Mouse (Mus musculus) liver, embryonic 14.5 days (tissue): ENCODE data around the gene Stx5a. TPM values are rescaled to one million over a fixed set of nuclear protein-coding genes. Genes with fewer than 3 reads are reported as not detected.

Experiments
- ATAC-seq: fragments of 200-750 bp; cut with Nextera tagmentation; 2 replicates; pipeline ENCODE4 v1.8.0; 2017; ENCODE audit warnings: moderate number of reproducible peaks, mild to moderate bottlenecking, moderate library complexity; ENCODE audit not compliant: insufficient read depth
- DNase-seq, 3 experiments: peaks; one replicate each; pipeline ENCODE4 v3.0.0-alpha.2; 2012 to 2013; ENCODE audit warnings: low read depth in 3 of 3, low spot score in 3 of 3
- H3K27ac ChIP-seq: fragments of 300-500 bp; sonication (generic); 2 replicates; pipeline ENCODE4 v1.5.1; 2014; ENCODE audit warnings: moderate library complexity, mild to moderate bottlenecking, control low read depth, inconsistent platforms
- H3K27me3 ChIP-seq: fragments of 300-500 bp; sonication (generic); 2 replicates; pipeline ENCODE4 v1.6.1; 2014; ENCODE audit warnings: mild to moderate bottlenecking, low read length, moderate library complexity; ENCODE audit not compliant: control insufficient read depth, insufficient read depth
- H3K36me3 ChIP-seq: fragments of 300-500 bp; sonication (generic); replicated peaks from 2 replicates; pipeline ENCODE4 v1.6.1; 2014; ENCODE audit warnings: low read depth; ENCODE audit not compliant: control insufficient read depth, insufficient read depth
- H3K4me1 ChIP-seq, 2 experiments: fragments of 200-500 bp in 1 of 2; fragments of 300-500 bp in 1 of 2; sonication (generic) in 1 of 2; replicated peaks; 2 replicates each; pipeline ENCODE4 v1.6.1; 2012 to 2014; ENCODE audit warnings: antibody characterized with exemption in 1 of 2, inconsistent platforms in 1 of 2, low read length in 1 of 2; ENCODE audit not compliant: control insufficient read depth in 2 of 2, insufficient read depth in 2 of 2
- H3K4me2 ChIP-seq: fragments of 300-500 bp; sonication (generic); 2 replicates; pipeline ENCODE4 v1.6.1; 2014; ENCODE audit warnings: low read depth, mild to moderate bottlenecking, control low read depth, moderate library complexity
- H3K4me3 ChIP-seq, 2 experiments: fragments of 200-500 bp in 1 of 2; fragments of 300-500 bp in 1 of 2; sonication (generic) in 1 of 2; 2 replicates each; pipeline ENCODE4 v1.5.1; 2012 to 2014; ENCODE audit warnings: low read depth in 2 of 2, low read length in 2 of 2, mild to moderate bottlenecking in 2 of 2, control low read depth in 1 of 2, inconsistent platforms in 1 of 2, moderate library complexity in 1 of 2; ENCODE audit not compliant: insufficient read depth in 1 of 2
- H3K9ac ChIP-seq: fragments of 300-500 bp; sonication (generic); replicated peaks from 2 replicates; pipeline ENCODE4 v1.6.1; 2014; ENCODE audit warnings: mild to moderate bottlenecking, control low read depth, moderate library complexity
- H3K9me3 ChIP-seq: fragments of 300-500 bp; sonication (generic); 2 replicates; pipeline ENCODE4 v1.6.1; 2016; ENCODE audit warnings: low read length, mixed read lengths; ENCODE audit not compliant: control insufficient read depth
- CTCF ChIP-seq: IDR thresholded peaks from 2 replicates; pipeline ENCODE4 v1.5.1; 2016; ENCODE audit warnings: antibody characterized with exemption, low read depth, control low read depth
- EP300 ChIP-seq: IDR thresholded peaks from 2 replicates; pipeline ENCODE4 v1.6.1; 2016; ENCODE audit warnings: antibody characterized with exemption, low read depth
- WGBS: fragments of 180-500 bp; shearing (Covaris S2); extraction: QIAGEN DNeasy Blood & Tissue Kit; methylation state at CpG from one replicate; pipeline ENCODE4 v1.1.7; 2014; ENCODE audit not compliant: insufficient replicate concordance; 5-methylcytosine and 5-hydroxymethylcytosine counted together
- polyA plus RNA-seq, 2 experiments: library from polyadenylated mRNA; depleted of rRNA in 1 of 2; stranded (reverse) in 1 of 2; unstranded in 1 of 2; fragments of >200 nt; fragmentation: Nextera tagmentation in 1 of 2; extraction: Ambion mirVana in 1 of 2; gene quantifications; 2 replicates each; pipeline versions ENCODE4 v1.2.1 to v1.2.3; 2012 to 2014

Stx5a gene
- polyA plus RNA-seq, 2 experiments, result 32.0 to 36.9 TPM

DNA sequence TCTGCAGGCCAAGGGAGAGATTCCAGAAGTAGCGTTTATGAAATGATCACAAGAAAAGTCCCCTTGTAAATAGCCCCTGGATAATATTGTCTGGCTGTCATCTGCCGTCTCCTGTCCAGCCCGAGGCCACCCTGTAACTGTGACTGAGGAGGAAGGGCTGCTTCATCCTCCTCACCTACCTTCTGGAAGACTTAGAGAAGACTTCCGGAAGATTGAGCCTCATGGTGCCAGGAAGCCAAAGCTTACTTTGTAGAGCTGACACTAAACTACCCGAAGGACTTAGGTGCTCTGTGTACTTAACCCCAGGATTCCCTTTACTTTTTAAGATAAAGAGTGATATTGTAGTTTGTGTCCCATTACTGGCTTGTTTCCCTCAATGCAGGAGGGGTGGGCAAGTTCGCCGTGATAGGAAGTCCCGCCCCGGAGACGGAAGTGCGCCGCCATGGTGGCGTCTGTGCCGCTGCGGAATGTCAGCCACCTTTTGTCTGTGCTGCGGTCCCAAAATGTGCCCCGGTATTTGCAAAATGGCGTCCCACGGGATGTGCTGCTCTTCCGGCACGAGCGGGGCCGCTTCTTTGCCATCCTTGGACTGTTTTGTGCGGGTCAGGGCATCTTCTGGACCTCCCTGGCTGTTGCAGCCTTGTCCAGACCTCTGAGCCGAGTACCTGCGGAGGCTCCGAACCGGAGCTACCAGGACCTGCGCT lies 29.5 kb downstream of the Stx5a start, which contains the start of gene Tmem223:
Gene Tmem223, plus strand, starts transcription at position 430 of the 704 bp plus-strand sequence.
- TF ChIP-seq EP300 (no peak), CTCF (peak; percentile 40)
- Histone ChIP-seq H3K36me3 (peaks cover 67% of the 10 kb centered on the region), H3K9me3 (no peaks in the 10 kb centered on the region; the same call in 1 of the 2 replicates), H3K27ac (peak within 1 kb of the TSS; percentile 80), H3K9ac (peak within 1 kb of the TSS; percentile 93), H3K4me1 (peaks cover 24 to 28% of the 10 kb centered on the region in 2 experiments), H3K4me3 (peak within 1 kb of the TSS; percentile 89 to 94), H3K4me2 (peak within 1 kb of the TSS; percentile 92), H3K27me3 (no peaks in the 10 kb centered on the region)
- ATAC-seq, result no peak
- WGBS, result 17% methylated on average over 29 of the region's 29 CpGs
- DNase-seq, result peak in 1 of 3 experiments; percentile 50

DNA sequence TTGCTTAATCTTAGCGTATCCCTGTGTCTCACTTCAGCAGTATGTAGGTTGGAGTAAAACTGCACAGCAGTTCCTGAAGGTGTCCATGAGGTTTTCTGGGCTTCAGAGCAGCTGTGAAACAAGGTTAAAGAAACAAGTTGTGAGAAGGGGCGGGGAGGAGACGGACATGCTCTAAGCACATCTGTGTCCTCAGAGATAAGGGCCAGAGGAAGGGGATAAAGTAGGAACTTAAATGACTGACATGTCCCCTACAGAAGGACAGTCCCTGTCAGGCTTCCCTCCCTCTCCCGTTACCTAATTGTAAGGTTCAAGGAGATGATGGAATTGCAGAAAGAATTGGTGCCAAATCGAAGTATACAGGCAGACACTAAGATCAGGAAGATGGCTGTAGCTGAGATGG lies 31.8 kb downstream of the Stx5a start:
- peaks cover 47% of the 10 kb centered on the region for H3K36me3 ChIP-seq
- 14% methylated on average over 5 of the region's 5 CpGs for WGBS
- H3K27ac ChIP-seq, result peak overlapping the region; percentile 88
- TF ChIP-seq CTCF, result no peak
- H3K27me3 ChIP-seq, result no peaks in the 10 kb centered on the region
- DNase-seq, result peak in 2 of 3 experiments; percentile 56 to 59
- H3K4me1 ChIP-seq, result peaks cover 27 to 32% of the 10 kb centered on the region in 2 experiments
- no peaks in the 10 kb centered on the region for H3K9me3 ChIP-seq
- H3K9ac ChIP-seq, result peak overlapping the region; percentile 96
- peak; percentile 44; the same call in 1 of the 2 replicates for ATAC-seq
- peak overlapping the region; percentile 79 to 87 for H3K4me3 ChIP-seq
- H3K4me2 ChIP-seq, result peak overlapping the region; percentile 98

DNA sequence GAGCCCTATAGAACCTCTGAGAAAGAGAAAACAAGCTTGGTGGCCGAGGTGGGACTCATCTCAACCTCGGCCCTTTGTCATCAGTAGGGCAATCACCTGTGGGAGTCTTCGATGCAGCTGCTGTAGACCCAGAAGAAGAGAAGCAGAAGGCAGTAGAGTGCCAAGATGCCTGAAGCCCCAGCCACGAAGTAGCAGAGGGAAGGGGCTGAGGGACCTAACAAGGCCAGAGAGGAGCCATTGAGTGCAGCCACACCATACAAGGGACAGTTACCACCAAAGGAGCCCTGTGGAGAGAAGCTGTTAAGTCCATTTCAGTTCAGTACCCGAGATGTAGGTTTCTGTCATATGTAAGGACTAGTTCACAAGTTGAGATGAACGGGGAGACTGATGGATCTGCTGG lies 32.2 kb downstream of the Stx5a start:
- peaks cover 27 to 32% of the 10 kb centered on the region in 2 experiments for H3K4me1 ChIP-seq
- no peaks in the 10 kb centered on the region for H3K27me3 ChIP-seq
- no peak for ATAC-seq
- H3K4me2 ChIP-seq, result peak overlapping the region; percentile 98
- H3K36me3 ChIP-seq, result peaks cover 45% of the 10 kb centered on the region
- TF ChIP-seq CTCF (no peak), EP300 (no peak)
- H3K4me3 ChIP-seq, result peak overlapping the region; percentile 79 to 87
- H3K27ac ChIP-seq, result peak overlapping the region; percentile 88
- H3K9ac ChIP-seq, result peak overlapping the region; percentile 96
- 12% methylated on average over 6 of the region's 6 CpGs for WGBS
- no peaks in the 10 kb centered on the region for H3K9me3 ChIP-seq
- no peak for DNase-seq

GRCm38 (mm10) chr19:8774086-8774835 lies 33.0 kb downstream of the Stx5a start, which contains the start of gene Tmem179b:
Gene Tmem179b (minus strand): TSS chr19:8774467.
- WGBS, result under 1% methylated on average over 68 of the region's 68 CpGs
- no peaks in the 10 kb centered on the region for H3K27me3 ChIP-seq

More at GRCm38 (mm10) chr19:8774086-8774835, 33.0 kb downstream of the Stx5a start, which contains the start of gene Tmem179b:
- peak within 1 kb of the TSS; percentile 88 for H3K27ac ChIP-seq
- peaks cover 39% of the 10 kb centered on the region for H3K36me3 ChIP-seq
- peaks cover 27 to 32% of the 10 kb centered on the region in 2 experiments for H3K4me1 ChIP-seq
- H3K9me3 ChIP-seq, result no peaks in the 10 kb centered on the region
- peak within 1 kb of the TSS; percentile 98 for H3K4me2 ChIP-seq
- peak; percentile 89 to 92 (median 92) for DNase-seq
- TF ChIP-seq CTCF (peak; percentile 21), EP300 (0 out of 2 replicates have a peak, but pooled peaks have one; percentile 25)
- ATAC-seq, result peak; percentile 88
- H3K4me3 ChIP-seq, result peak within 1 kb of the TSS; percentile 79 to 87
- H3K9ac ChIP-seq, result peak within 1 kb of the TSS; percentile 96
